Mouse (Mus musculus) embryonic fibroblast, embryonic 13.5 days (primary cell): ENCODE measurements around the gene Stard13.

ENCODE experiments used
- CTCF ChIP-seq: IDR thresholded peaks from 2 replicates; pipeline ENCODE4 v1.5.1; 2011; ENCODE audit warnings: mild to moderate bottlenecking, control low read depth, low read length, moderate library complexity, borderline replicate concordance; ENCODE audit not compliant: insufficient read depth
- POLR2A ChIP-seq: IDR thresholded peaks from 2 replicates; pipeline ENCODE4 v1.6.1; 2011; ENCODE audit warnings: low read depth, mild to moderate bottlenecking, control low read depth, low read length, moderate library complexity

- TF ChIP-seq CTCF (no peak), POLR2A (no peak)
These were observed 42.4 kb upstream of the Stard13 start for GRCm38 (mm10) chr5:151275986-151276385.
